Mouse (Mus musculus) lung, adult 2 months (tissue): ENCODE measurements around the gene Foxl1.

ENCODE experiments used
- CTCF ChIP-seq: fragments of 200-500 bp; IDR thresholded peaks from 2 replicates; pipeline ENCODE4 v1.5.1; 2011; ENCODE audit warnings: mild to moderate bottlenecking, low read length, control low read depth; ENCODE audit not compliant: insufficient read depth
- POLR2A ChIP-seq: fragments of 200-500 bp; IDR thresholded peaks from 2 replicates; pipeline ENCODE4 v1.6.1; 2011; ENCODE audit warnings: low read depth, mild to moderate bottlenecking, control low read depth, low read length, borderline replicate concordance; ENCODE audit errors: extremely low read depth

DNA sequence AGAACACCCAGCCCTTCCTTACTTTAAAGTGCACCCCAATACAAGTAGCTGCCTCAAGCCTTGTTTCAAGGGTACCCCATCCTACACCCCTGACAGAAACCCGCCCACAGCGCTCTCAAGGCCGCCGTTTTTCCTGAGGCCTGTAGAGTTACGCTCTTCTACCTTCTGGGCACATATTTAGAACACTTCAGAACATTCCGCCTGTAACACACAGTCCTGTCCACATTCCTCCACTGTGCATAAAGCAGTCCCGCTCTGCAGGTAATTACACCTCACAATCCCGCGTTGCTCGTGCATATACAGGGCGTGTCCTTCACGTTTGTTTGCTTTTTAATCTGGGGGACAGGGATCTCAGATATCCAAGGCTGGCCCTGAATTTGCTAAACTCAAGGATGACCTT lies 47.8 kb upstream of the Foxl1 start:
- TF ChIP-seq POLR2A (no peak), CTCF (no peak)
